Mouse (Mus musculus) limb, embryonic 14.5 days (tissue): Measurements from ENCODE around the gene Pnrc2. TPM values are rescaled to one million over a fixed set of nuclear protein-coding genes. Genes with fewer than 3 reads are reported as not detected.

ENCODE experiments used
- ATAC-seq: fragments of 200-750 bp; cut with Nextera tagmentation; 2 replicates; pipeline ENCODE4 v1.8.0; 2017; ENCODE audit warnings: low read depth, moderate number of reproducible peaks, moderate TSS enrichment; ENCODE audit not compliant: low FRiP score
- DNase-seq: peaks from one replicate; pipeline ENCODE4 v3.0.0-alpha.2; 2015; ENCODE audit warnings: low spot score
- H3K27ac ChIP-seq: fragments of 300-500 bp; sonication (generic); replicated peaks from 2 replicates; pipeline ENCODE4 v1.5.1; 2014; ENCODE audit warnings: low read depth, mild to moderate bottlenecking, low read length, moderate library complexity, mixed read lengths
- H3K27me3 ChIP-seq: fragments of 300-500 bp; sonication (generic); 2 replicates; pipeline ENCODE4 v1.6.1; 2014; ENCODE audit warnings: low read length, mixed read lengths; ENCODE audit not compliant: control insufficient read depth, insufficient read depth
- H3K36me3 ChIP-seq: fragments of 300-500 bp; sonication (generic); 2 replicates; pipeline ENCODE4 v1.6.1; 2014; ENCODE audit warnings: mild to moderate bottlenecking, low read length, moderate library complexity, mixed read lengths; ENCODE audit not compliant: control insufficient read depth, insufficient read depth
- H3K4me1 ChIP-seq: fragments of 300-500 bp; sonication (generic); 2 replicates; pipeline ENCODE4 v1.6.1; 2014; ENCODE audit warnings: antibody characterized with exemption, low read length, mixed read lengths; ENCODE audit not compliant: control insufficient read depth, insufficient read depth
- H3K4me2 ChIP-seq: fragments of 300-500 bp; sonication (generic); replicated peaks from 2 replicates; pipeline ENCODE4 v1.6.1; 2014; ENCODE audit warnings: low read depth, mild to moderate bottlenecking, low read length, moderate library complexity; ENCODE audit not compliant: severe bottlenecking
- H3K4me3 ChIP-seq: fragments of 300-500 bp; sonication (generic); replicated peaks from 2 replicates; pipeline ENCODE4 v1.5.1; 2014; ENCODE audit warnings: low read length
- H3K9ac ChIP-seq: fragments of 300-500 bp; sonication (generic); 2 replicates; pipeline ENCODE4 v1.6.1; 2014; ENCODE audit warnings: mild to moderate bottlenecking, low read depth, low read length, moderate library complexity; ENCODE audit not compliant: severe bottlenecking
- H3K9me3 ChIP-seq: fragments of 300-500 bp; sonication (generic); 2 replicates; pipeline ENCODE4 v1.6.1; 2016; ENCODE audit warnings: low read length; ENCODE audit not compliant: control insufficient read depth
- POLR2A ChIP-seq: fragments of 200-500 bp; IDR thresholded peaks from 2 replicates; pipeline ENCODE4 v1.8.0; 2012; ENCODE audit warnings: inconsistent platforms, mild to moderate bottlenecking, moderate library complexity, borderline replicate concordance; ENCODE audit not compliant: insufficient read depth, insufficient read length; ENCODE audit errors: extremely low read depth
- WGBS: fragments of 180-500 bp; shearing (Covaris S2); extraction: QIAGEN DNeasy Blood & Tissue Kit; methylation state at CpG from one replicate; pipeline ENCODE4 v1.1.7; 2014; 5-methylcytosine and 5-hydroxymethylcytosine counted together
- polyA plus RNA-seq, 2 experiments: library from polyadenylated mRNA; depleted of rRNA in 1 of 2; stranded (reverse) in 1 of 2; unstranded in 1 of 2; fragments of >200 nt; fragmentation: Nextera tagmentation in 1 of 2; extraction: Ambion mirVana in 1 of 2; gene quantifications; 2 replicates each; pipeline versions ENCODE4 v1.2.1 to v1.2.3; 2012 to 2014

The Pnrc2 gene
- polyA plus RNA-seq (2012; rRNA removed) (105 and 106 TPM in 2 replicates), polyA plus RNA-seq (2014; fragmentation: Nextera tagmentation; extraction: Ambion mirVana) (165 and 178 TPM in 2 replicates)

DNA sequence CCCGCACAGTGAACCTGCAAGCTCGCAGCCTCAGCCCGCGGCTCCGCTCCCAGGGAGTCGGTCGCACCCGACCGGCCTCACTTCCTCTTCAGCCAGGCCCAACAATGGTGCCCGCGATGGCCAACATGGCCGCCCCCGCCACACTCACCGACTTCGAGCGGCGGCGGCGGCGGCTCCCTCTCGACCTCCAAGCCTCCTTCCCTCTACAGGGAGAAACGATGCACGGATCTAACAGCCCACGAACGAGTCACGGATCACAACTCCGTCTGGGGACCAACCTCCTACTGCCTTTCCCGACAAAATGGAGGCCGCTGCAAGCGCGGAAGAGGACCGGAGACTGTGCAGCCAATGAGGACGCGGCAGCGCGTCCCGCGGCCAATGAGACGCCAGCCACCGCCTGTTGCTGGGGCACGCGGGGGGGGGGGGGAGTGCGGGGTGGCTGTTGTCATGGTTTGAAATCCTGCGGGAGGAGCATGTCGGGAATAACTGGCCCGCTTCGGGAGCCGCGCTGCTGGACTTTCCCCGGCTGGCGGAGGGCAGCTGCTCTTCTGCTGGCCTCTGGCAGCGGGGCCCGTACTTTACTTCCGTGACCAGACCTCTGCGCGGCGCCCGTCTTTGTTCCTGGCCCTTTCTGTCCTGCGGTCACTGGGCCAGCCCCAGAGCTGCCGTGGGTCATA, at the start of gene Pnrc2:
Gene Pnrc2, minus strand, starts transcription at position 325 of the 677 bp plus-strand sequence.
- peaks cover 24% of the 10 kb centered on the region for H3K36me3 ChIP-seq
- peak within 1 kb of the TSS; percentile 97 for H3K9ac ChIP-seq
- peak; percentile 65; the same call in 1 of the 2 replicates for TF ChIP-seq POLR2A
- DNase-seq (peak; percentile 95), ATAC-seq (peak; percentile 93)
- no peaks in the 10 kb centered on the region for H3K27me3 ChIP-seq
- H3K4me2 ChIP-seq: peak within 1 kb of the TSS; percentile 85
- WGBS: under 1% methylated on average over 51 of the region's 60 CpGs
- no peaks in the 10 kb centered on the region for H3K9me3 ChIP-seq
- H3K4me3 ChIP-seq: peak within 1 kb of the TSS; percentile 82
- peaks cover 39% of the 10 kb centered on the region for H3K4me1 ChIP-seq
- H3K27ac ChIP-seq: peak within 1 kb of the TSS; percentile 100

GRCm38 (mm10) chr4:135922190-135922589, 48.5 kb upstream of the Pnrc2 start:
- peaks cover 8% of the 10 kb centered on the region; the same call in 1 of the 2 replicates for H3K4me1 ChIP-seq
- H3K36me3 ChIP-seq: peaks cover 19% of the 10 kb centered on the region
- no peaks in the 10 kb centered on the region for H3K27me3 ChIP-seq
- DNase-seq (no peak), ATAC-seq (no peak)
- H3K27ac ChIP-seq: no peak overlapping the region
- no peaks in the 10 kb centered on the region for H3K9me3 ChIP-seq
- H3K4me3 ChIP-seq: peak overlapping the region; percentile 75; the same call in 1 of the 2 replicates
- TF ChIP-seq POLR2A: no peak
- no peak overlapping the region for H3K9ac ChIP-seq
- H3K4me2 ChIP-seq: peak overlapping the region; percentile 76
- 88% methylated on average over 1 of the region's 1 CpGs for WGBS

DNA sequence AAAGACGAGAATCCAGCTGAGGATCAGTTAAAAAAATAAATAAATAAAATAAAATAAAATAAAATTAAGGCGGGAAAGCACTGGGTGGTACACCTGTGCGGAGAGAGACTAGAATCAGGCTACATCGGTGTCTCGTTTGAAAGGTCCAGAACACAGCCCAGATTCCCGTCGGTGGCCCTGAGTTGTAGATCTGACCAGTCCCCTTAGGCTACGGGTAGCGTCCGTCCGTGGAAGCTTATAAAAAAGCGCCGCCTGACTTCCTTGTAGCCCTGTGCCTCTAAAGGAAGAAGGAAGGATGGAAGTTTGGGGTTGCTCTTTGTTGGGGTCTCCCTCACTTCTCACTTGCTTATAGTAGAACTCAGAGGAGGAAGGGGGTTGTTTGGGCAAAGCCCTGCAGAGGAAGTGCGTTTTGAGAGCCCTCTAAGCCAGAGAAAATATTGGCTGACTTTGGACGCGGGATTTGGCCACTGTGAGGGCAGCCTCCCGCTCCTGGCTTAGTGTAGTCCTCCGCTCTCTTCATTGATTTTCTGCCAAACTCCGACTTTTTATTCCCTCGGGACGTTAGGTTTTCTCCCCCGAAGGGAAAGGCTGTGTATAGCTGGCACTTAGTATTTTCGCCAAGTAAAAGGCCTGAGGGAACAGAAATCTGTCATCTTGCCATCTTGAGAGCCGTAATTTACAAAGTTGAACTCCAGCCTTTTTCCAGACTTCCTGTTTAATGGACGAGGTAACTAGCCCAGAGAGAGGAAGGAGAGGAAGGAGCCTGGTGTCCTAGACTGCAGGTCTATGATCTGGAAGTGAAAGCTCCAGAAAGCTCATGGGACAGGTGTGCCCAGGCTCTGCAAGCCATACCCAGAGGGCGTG, 47.8 kb upstream of the Pnrc2 start:
- Histone ChIP-seq H3K9me3 (no peaks in the 10 kb centered on the region), H3K4me1 (peaks cover 8% of the 10 kb centered on the region; the same call in 1 of the 2 replicates), H3K4me3 (peak overlapping the region; percentile 75), H3K27me3 (no peaks in the 10 kb centered on the region), H3K4me2 (peak overlapping the region; percentile 76), H3K9ac (peak overlapping the region; percentile 66), H3K36me3 (peaks cover 16% of the 10 kb centered on the region), H3K27ac (peak overlapping the region; percentile 83)
- DNase-seq: peak; percentile 23
- no peak for ATAC-seq
- WGBS: 3% methylated on average over 26 of the region's 26 CpGs
- TF ChIP-seq POLR2A: no peak

GRCm38 (mm10) chr4:135920304-135921241, 46.9 kb upstream of the Pnrc2 start, which contains the start of gene Fuca1:
TSS of gene Fuca1 (plus strand) at chr4:135920735.
- Histone ChIP-seq H3K4me3 (peak within 1 kb of the TSS; percentile 75), H3K27ac (peak within 1 kb of the TSS; percentile 83), H3K4me2 (peak within 1 kb of the TSS; percentile 76), H3K9ac (peak within 1 kb of the TSS; percentile 66), H3K9me3 (no peaks in the 10 kb centered on the region), H3K4me1 (peaks cover 8% of the 10 kb centered on the region; the same call in 1 of the 2 replicates), H3K27me3 (no peaks in the 10 kb centered on the region), H3K36me3 (peaks cover 10% of the 10 kb centered on the region; the same call in 1 of the 2 replicates)
- peak; percentile 99 for ATAC-seq
- TF ChIP-seq POLR2A: peak; percentile 48; the same call in 1 of the 2 replicates
- WGBS: 2% methylated on average over 54 of the region's 60 CpGs
- peak; percentile 95 for DNase-seq
